Mouse (Mus musculus) frontal cortex, adult 2 months (tissue): ENCODE data around the gene Gm14399. TPM values are rescaled to one million over a fixed set of nuclear protein-coding genes. Genes with fewer than 3 reads are reported as not detected.
"Not testable (repeated sequence)": the region's sequence is repeated elsewhere in the genome, so short reads cannot be mapped to it uniquely, and the experiment has no call there.

Experiments used
- DNase-seq, 2 experiments: peaks; one replicate each; pipeline ENCODE4 v3.0.0; 2022; ENCODE audit warnings: low spot score in 1 of 2; ENCODE audit errors: extremely low spot score in 1 of 2
- polyA plus RNA-seq: library from polyadenylated mRNA; depleted of rRNA; stranded (reverse); fragments of >200 nt; gene quantifications from 2 replicates; pipeline ENCODE4 v1.2.3, GENCODE M21; 2012; rRNA removed

Gene Gm14399
- polyA plus RNA-seq, result 21.9 and 34.2 TPM in 2 replicates

GRCm38 (mm10) chr2:175141993-175142295, at the start of gene Gm14399:
TSS of gene Gm14399 (minus strand) at chr2:175142012.
- DNase-seq, result not testable (repeated sequence)

GRCm38 (mm10) chr2:175179008-175179407, 37.2 kb upstream of the Gm14399 start:
- DNase-seq, result not testable (repeated sequence)

- DNase-seq, result no peak
Observed at GRCm38 (mm10) chr2:175176312-175176711, 34.5 kb upstream of the Gm14399 start.

GRCm38 (mm10) chr2:175175401-175176180, 33.8 kb upstream of the Gm14399 start, which contains the start of gene Gm14443:
TSS of gene Gm14443 (minus strand) at chr2:175175871.
- DNase-seq, result not testable (repeated sequence)

GRCm38 (mm10) chr2:175174058-175174457, 32.2 kb upstream of the Gm14399 start:
- not testable (repeated sequence) for DNase-seq

GRCm38 (mm10) chr2:175172906-175173595, 31.2 kb upstream of the Gm14399 start:
- not testable (repeated sequence) for DNase-seq

GRCm38 (mm10) chr2:175172123-175172522, 30.3 kb upstream of the Gm14399 start:
- no peak for DNase-seq

- DNase-seq, result not testable (repeated sequence)
Observed at GRCm38 (mm10) chr2:175166870-175167269, 25.1 kb upstream of the Gm14399 start.

- DNase-seq, result not testable (repeated sequence)
Observed at GRCm38 (mm10) chr2:175165110-175165509, 23.3 kb upstream of the Gm14399 start.

- DNase-seq, result not testable (repeated sequence)
Observed at GRCm38 (mm10) chr2:175161438-175161837, 19.6 kb upstream of the Gm14399 start.

GRCm38 (mm10) chr2:175158642-175159041, 16.8 kb upstream of the Gm14399 start:
- no peak for DNase-seq

- DNase-seq, result no peak
Observed at GRCm38 (mm10) chr2:175156696-175157095, 14.9 kb upstream of the Gm14399 start.

GRCm38 (mm10) chr2:175141118-175141992, 457 bp downstream of the Gm14399 start:
- DNase-seq, result peak in 1 of 2 experiments; percentile 36

GRCm38 (mm10) chr2:175140624-175141023, 1.2 kb downstream of the Gm14399 start:
- not testable (repeated sequence) for DNase-seq

Other genes with a start within 250 kb of the Gm14399 start
- gene Gm14444, start 131.8 kb downstream of the Gm14399 start, polyA plus RNA-seq, result 0.78 and 0.94 TPM in 2 replicates
- 0.30 and 0.76 TPM in 2 replicates for gene Gm14393, start 74.2 kb downstream of the Gm14399 start, polyA plus RNA-seq
- gene Gm14443, start 33.9 kb upstream of the Gm14399 start, polyA plus RNA-seq, result 3.5 and 4.0 TPM in 2 replicates
- gene Gm14391, start 64.9 kb upstream of the Gm14399 start, polyA plus RNA-seq, result 14.9 and 18.1 TPM in 2 replicates
- gene Gm14440, start 133.1 kb upstream of the Gm14399 start, polyA plus RNA-seq, result not detected in 2 replicates
- gene Gm4631, start 196.2 kb upstream of the Gm14399 start, polyA plus RNA-seq, result 25.7 and 29.3 TPM in 2 replicates
- gene Zfp968, start 230.4 kb upstream of the Gm14399 start, polyA plus RNA-seq, result 4.1 and 4.3 TPM in 2 replicates